12 mouse cellular contexts compared by ENCODE assay signal in the genomic region with DNA sequence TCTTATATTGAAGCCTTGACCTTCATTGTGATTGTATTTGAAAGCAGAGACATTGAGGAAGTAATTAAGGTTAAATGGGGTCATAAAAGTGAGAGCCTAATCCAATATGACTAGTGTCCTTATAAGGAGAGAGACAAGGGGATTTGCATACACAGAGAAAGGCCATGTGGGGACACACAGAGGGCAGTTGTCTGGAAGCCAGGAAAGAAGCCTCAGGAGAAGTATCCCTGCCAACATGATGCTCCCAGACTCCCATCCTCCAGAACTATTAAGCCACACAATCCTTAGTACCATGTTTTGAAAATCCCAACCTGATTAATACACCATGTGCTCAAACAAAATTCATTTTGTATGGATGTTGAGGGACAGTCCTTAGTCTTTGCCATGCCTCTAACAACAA.
"Had no signal": no experiment of that assay in that cellular context is flagged by ENCODE, and none has a peak within 500 bp of the region (broad histone marks: within the 10 kb centered on the region; RNA-seq: fewer than 3 reads in every experiment).

No protein-coding gene starts in this region.

- DNase-seq: left cerebral cortex, postnatal 4 days; liver; liver, embryonic 13.5 days; liver, postnatal 0 days; lung, adult 18-20 months; lung, adult 2 months; lung, embryonic 14.5 days; lung, postnatal 10 days; lung, postnatal 14 days; lung, postnatal 36 days; lung, postnatal 4 days; midbrain, embryonic 14.5 days had no signal
